29 mouse cellular contexts compared by ENCODE assay signal in the genomic region with DNA sequence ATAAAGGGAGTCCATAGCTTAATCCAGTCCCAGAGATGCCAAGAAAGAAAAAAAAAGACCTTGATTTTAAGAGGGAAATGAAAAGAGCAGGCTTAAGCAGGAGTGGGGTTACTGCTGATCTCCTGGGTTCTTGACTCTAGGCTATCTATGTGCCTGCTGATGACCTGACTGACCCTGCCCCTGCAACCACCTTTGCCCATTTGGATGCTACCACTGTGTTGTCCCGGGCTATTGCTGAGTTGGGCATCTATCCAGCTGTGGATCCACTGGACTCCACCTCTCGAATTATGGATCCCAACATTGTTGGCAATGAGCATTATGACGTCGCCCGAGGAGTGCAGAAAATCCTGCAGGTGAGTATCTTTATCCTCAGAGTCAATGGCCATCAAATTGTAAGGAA. TPM values are rescaled to one million over a fixed set of nuclear protein-coding genes. Genes with fewer than 3 reads are reported as not detected.
DNase-seq lines count a peak whose midpoint lies in the region; ATAC-seq and TF ChIP-seq lines count a peak whose summit lies in the region.
"Had no signal": no experiment of that assay in that cellular context is flagged by ENCODE, and none has a peak within 500 bp of the region (broad histone marks: within the 10 kb centered on the region; RNA-seq: fewer than 3 reads in every experiment).

No protein-coding gene starts in this region.

- H3K9ac ChIP-seq in heart, adult 2 months (ENCODE audit: low read depth, low read length) = no peak overlapping the region
- H3K9ac ChIP-seq in liver, embryonic 15.5 days = no peak overlapping the region
- no peak overlapping the region for H3K9ac ChIP-seq in liver, embryonic 12.5 days
- H3K9ac ChIP-seq: embryonic facial prominence, embryonic 13.5 days; forebrain, embryonic 15.5 days; hindbrain, embryonic 15.5 days; limb, embryonic 15.5 days; lung, embryonic 14.5 days; neural tube, embryonic 15.5 days; stomach, embryonic 15.5 days had no signal

- peak; percentile 13; the same call in 1 of the 2 replicates for TF ChIP-seq POLR2A in heart, adult 2 months (IDR thresholded peaks at IDR 0.05; ENCODE audit: insufficient read depth, low read depth, low read length)

- no peak for TF ChIP-seq EP300 in heart, adult 2 months (IDR thresholded peaks at IDR 0.05; ENCODE audit: insufficient read depth, low read depth, low read length)

- H3K4me1 ChIP-seq in heart, adult 2 months (ENCODE audit: control insufficient read depth, insufficient read depth, low read length) = peaks cover 7% of the 10 kb centered on the region
- peaks cover 64% of the 10 kb centered on the region for H3K4me1 ChIP-seq in liver, embryonic 15.5 days (replicated peaks)
- H3K4me1 ChIP-seq in liver, embryonic 12.5 days = peaks cover 78% of the 10 kb centered on the region

- H3K36me3 ChIP-seq in heart, adult 2 months (ENCODE audit: control insufficient read depth, insufficient read depth, low read length) = peaks cover 54% of the 10 kb centered on the region
- peaks cover 64% of the 10 kb centered on the region for H3K36me3 ChIP-seq in liver, embryonic 15.5 days (replicated peaks)
- peaks cover 66% of the 10 kb centered on the region for H3K36me3 ChIP-seq in liver, embryonic 12.5 days

- peaks cover 7% of the 10 kb centered on the region for H3K79me2 ChIP-seq in heart, adult 2 months (replicated peaks; ENCODE audit: control insufficient read depth, insufficient read depth, low read length)

- no peaks in the 10 kb centered on the region for H3K27me3 ChIP-seq in heart, adult 2 months (ENCODE audit: control insufficient read depth, insufficient read depth, low read length)
- no peaks in the 10 kb centered on the region for H3K27me3 ChIP-seq in liver, embryonic 15.5 days
- no peaks in the 10 kb centered on the region for H3K27me3 ChIP-seq in liver, embryonic 12.5 days (replicated peaks)
- H3K27me3 ChIP-seq: embryonic facial prominence, embryonic 13.5 days; forebrain, embryonic 15.5 days; heart, embryonic 13.5 days; hindbrain, embryonic 15.5 days; limb, embryonic 15.5 days; neural tube, embryonic 15.5 days; stomach, embryonic 15.5 days had no signal

- no peak for ATAC-seq in liver, embryonic 15.5 days (ENCODE audit: insufficient read depth)
- ATAC-seq in liver, embryonic 12.5 days = no peak
- ATAC-seq: forebrain, embryonic 15.5 days; inflammation-experienced regulatory T-cells, adult 6 months had no signal

- H3K27ac ChIP-seq in heart, adult 2 months = no peak overlapping the region
- 0 out of 2 replicates have a peak overlapping the region, but pooled peaks have one; percentile 19 for H3K27ac ChIP-seq in liver, embryonic 15.5 days (replicated peaks)
- no peak overlapping the region for H3K27ac ChIP-seq in liver, embryonic 12.5 days
- H3K27ac ChIP-seq: embryonic facial prominence, embryonic 13.5 days; forebrain, embryonic 10.5 days; forebrain, embryonic 15.5 days; heart, embryonic 13.5 days; hindbrain, embryonic 10.5 days; hindbrain, embryonic 15.5 days; limb, embryonic 10.5 days; limb, embryonic 15.5 days; neural tube, embryonic 15.5 days; stomach, embryonic 15.5 days had no signal

- no peak overlapping the region for H3K4me2 ChIP-seq in liver, embryonic 15.5 days
- no peak overlapping the region for H3K4me2 ChIP-seq in liver, embryonic 12.5 days
- H3K4me2 ChIP-seq: embryonic facial prominence, embryonic 13.5 days; forebrain, embryonic 15.5 days; heart, embryonic 13.5 days; hindbrain, embryonic 15.5 days; limb, embryonic 15.5 days; lung, embryonic 14.5 days; neural tube, embryonic 15.5 days; stomach, embryonic 15.5 days had no signal

- peak; percentile 6 for DNase-seq in adrenal gland, postnatal 14 days
- DNase-seq in adrenal gland, adult 8-10 months = no peak
- no peak for DNase-seq in heart, adult 2 months
- DNase-seq in heart, postnatal 4 days = no peak
- no peak for DNase-seq in urinary bladder, postnatal 36 days (ENCODE audit: low spot score in 2 of 2)
- DNase-seq: cerebellum, adult 2 months; heart, postnatal 10 days; kidney, adult 11 months; kidney, postnatal 10 days; layer of hippocampus, adult 9-11 months; lung, embryonic 14.5 days; lung, postnatal 14 days; midbrain, embryonic 14.5 days; right cerebral cortex, postnatal 25 days; thymus, adult 18-20 months; thymus, postnatal 25 days had no signal

- H3K4me3 ChIP-seq in heart, adult 2 months = no peak overlapping the region
- no peak overlapping the region for H3K4me3 ChIP-seq in liver, embryonic 15.5 days (replicated peaks)
- H3K4me3 ChIP-seq in liver, embryonic 12.5 days = no peak overlapping the region
- H3K4me3 ChIP-seq: embryonic facial prominence, embryonic 13.5 days; forebrain, embryonic 10.5 days; forebrain, embryonic 15.5 days; heart, embryonic 13.5 days; hindbrain, embryonic 10.5 days; hindbrain, embryonic 15.5 days; limb, embryonic 10.5 days; limb, embryonic 15.5 days; neural tube, embryonic 15.5 days; stomach, embryonic 15.5 days had no signal

- TF ChIP-seq CTCF in heart, adult 2 months (IDR thresholded peaks at IDR 0.05) = no peak

- no peaks in the 10 kb centered on the region for H3K9me3 ChIP-seq in liver, embryonic 15.5 days (replicated peaks)
- no peaks in the 10 kb centered on the region for H3K9me3 ChIP-seq in liver, embryonic 12.5 days (replicated peaks)
- H3K9me3 ChIP-seq: embryonic facial prominence, embryonic 13.5 days; forebrain, embryonic 10.5 days; forebrain, embryonic 15.5 days; heart, embryonic 13.5 days; hindbrain, embryonic 10.5 days; hindbrain, embryonic 15.5 days; limb, embryonic 10.5 days; limb, embryonic 15.5 days; neural tube, embryonic 15.5 days; stomach, embryonic 15.5 days had no signal

- intact Hi-C loops in heart, adult 2 months (cut with DNase I) = no loop called here

- 52% methylated on average over 5 of the region's 5 CpGs for WGBS in heart, adult 2 months
- 87% methylated on average over 5 of the region's 5 CpGs for WGBS in liver, embryonic 15.5 days (ENCODE audit: insufficient replicate concordance)
- 94% methylated on average over 5 of the region's 5 CpGs for WGBS in liver, embryonic 12.5 days (ENCODE audit: insufficient replicate concordance)

RNA-seq across cellular contexts. Expression of gene Baz2a, which starts 3.2 kb away (rescaled TPM):
- 44.3 and 51.5 TPM in 2 replicates for total RNA-seq in adrenal gland, postnatal 14 days (2021)
- total RNA-seq in adrenal gland, adult 8-10 months (2022) = 10 to 100 TPM; 52.9 to 78.0 (median 62.7) TPM
- 10 to 100 TPM; 18.4 to 22.4 TPM for total RNA-seq in heart, adult 2 months (2021)
- polyA plus RNA-seq in heart, adult 2 months (2012; rRNA removed) = 15.5 and 23.7 TPM in 2 replicates
- 10 to 100 TPM; 28.0 to 30.0 TPM for total RNA-seq in heart, postnatal 4 days (2021)
- polyA plus RNA-seq in liver, embryonic 15.5 days (2015; fragmentation: Nextera tagmentation; extraction: Ambion mirVana) = 6.8 and 7.0 TPM in 2 replicates
- polyA plus RNA-seq in liver, embryonic 12.5 days (2016; fragmentation: Nextera tagmentation; extraction: Ambion mirVana) = 8.0 and 8.6 TPM in 2 replicates

RNA-seq across cellular contexts. Expression of gene Atp5b, which starts 5.1 kb away (rescaled TPM):
- 4,143 and 4,276 TPM in 2 replicates for total RNA-seq in adrenal gland, postnatal 14 days (2021)
- total RNA-seq in adrenal gland, adult 8-10 months (2022) = 1,000 to 10,000 TPM; 1,737 to 2,601 (median 2,176) TPM
- total RNA-seq in heart, adult 2 months (2021) = 1,000 to 10,000 TPM; 7,689 to 9,158 TPM
- polyA plus RNA-seq in heart, adult 2 months (2012; rRNA removed) = 8,017 and 9,446 TPM in 2 replicates
- total RNA-seq in heart, postnatal 4 days (2021) = 1,000 to 10,000 TPM; 6,416 to 6,613 TPM
- polyA plus RNA-seq in liver, embryonic 15.5 days (2015; fragmentation: Nextera tagmentation; extraction: Ambion mirVana) = 1,834 and 1,894 TPM in 2 replicates
- 2,130 and 2,180 TPM in 2 replicates for polyA plus RNA-seq in liver, embryonic 12.5 days (2016; fragmentation: Nextera tagmentation; extraction: Ambion mirVana)

RNA-seq across cellular contexts. Expression of gene Ptges3, which starts 29.4 kb away (rescaled TPM):
- 157 and 172 TPM in 2 replicates for total RNA-seq in adrenal gland, postnatal 14 days (2021)
- 100 to 1,000 TPM; 128 to 203 (median 146) TPM for total RNA-seq in adrenal gland, adult 8-10 months (2022)
- total RNA-seq in heart, adult 2 months (2021) = 10 to 100 TPM; 96.0 to 97.3 TPM
- 16.3 and 19.2 TPM in 2 replicates for polyA plus RNA-seq in heart, adult 2 months (2012; rRNA removed)
- 100 to 1,000 TPM; 125 to 132 TPM for total RNA-seq in heart, postnatal 4 days (2021)
- 188 and 217 TPM in 2 replicates for polyA plus RNA-seq in liver, embryonic 15.5 days (2015; fragmentation: Nextera tagmentation; extraction: Ambion mirVana)
- polyA plus RNA-seq in liver, embryonic 12.5 days (2016; fragmentation: Nextera tagmentation; extraction: Ambion mirVana) = 406 and 407 TPM in 2 replicates

RNA-seq across cellular contexts. Expression of gene Naca, which starts 52.8 kb away (rescaled TPM):
- 617 and 658 TPM in 2 replicates for total RNA-seq in adrenal gland, postnatal 14 days (2021)
- total RNA-seq in adrenal gland, adult 8-10 months (2022) = 100 to 1,000 TPM; 560 to 666 (median 578) TPM
- total RNA-seq in heart, adult 2 months (2021) = 100 to 1,000 TPM; 436 to 544 TPM
- 204 and 212 TPM in 2 replicates for polyA plus RNA-seq in heart, adult 2 months (2012; rRNA removed)
- total RNA-seq in heart, postnatal 4 days (2021) = 100 to 1,000 TPM; 738 to 766 TPM
- 312 and 355 TPM in 2 replicates for polyA plus RNA-seq in liver, embryonic 15.5 days (2015; fragmentation: Nextera tagmentation; extraction: Ambion mirVana)
- polyA plus RNA-seq in liver, embryonic 12.5 days (2016; fragmentation: Nextera tagmentation; extraction: Ambion mirVana) = 666 and 682 TPM in 2 replicates
